Mouse (Mus musculus) cortical plate, adult 2 months (tissue): ENCODE measurements at regions not wholly inside any gene's neighbourhood (a gene's known extent, or its start where the extent isn't known, plus 50 kb on each side); places are given as distances from the start of the nearest gene placed in this dataset.

ENCODE experiments used
- CTCF ChIP-seq: fragments of 200-500 bp; IDR thresholded peaks from 2 replicates; pipeline ENCODE4 v1.5.1; 2011; ENCODE audit warnings: mild to moderate bottlenecking, control low read depth, low read length; ENCODE audit not compliant: insufficient read depth; ENCODE audit errors: extremely low read depth
- POLR2A ChIP-seq: fragments of 200-500 bp; IDR thresholded peaks from 2 replicates; pipeline ENCODE4 v1.6.1; 2011; ENCODE audit warnings: mild to moderate bottlenecking, low read length, control low read depth; ENCODE audit not compliant: insufficient read depth; ENCODE audit errors: extremely low read depth

GRCm38 (mm10) chr6:140354082-140354481 is 69.8 kb upstream of the Plekha5 start:
- TF ChIP-seq CTCF, result no peak
- no peak for TF ChIP-seq POLR2A
